Mouse (Mus musculus): Measurements from ENCODE around the gene St6galnac5. TPM values are rescaled to one million over a fixed set of nuclear protein-coding genes. Genes with fewer than 3 reads are reported as not detected.

Gene St6galnac5
- polyA plus RNA-seq, 1 experiment from 2014 or later = 1.3 TPM

- H3K27me3 ChIP-seq (ENCODE audit: insufficient read depth, poor library complexity, severe bottlenecking) = no peaks in the 10 kb centered on the region
- 30% methylated on average over 7 of the region's 7 CpGs for WGBS
- no peak overlapping the region for H3K27ac ChIP-seq
- no peaks in the 10 kb centered on the region for H3K4me1 ChIP-seq
- H3K4me3 ChIP-seq = no peak overlapping the region
- peaks cover 16% of the 10 kb centered on the region for H3K36me3 ChIP-seq
- no peak for DNase-seq (ENCODE audit: low spot score)
- H3K9me3 ChIP-seq = no peaks in the 10 kb centered on the region
These were observed 198.3 kb downstream of the St6galnac5 start for GRCm38 (mm10) chr3:152783792-152784191.

GRCm38 (mm10) chr3:152779819-152780218, 202.2 kb downstream of the St6galnac5 start:
- no peak overlapping the region for H3K4me3 ChIP-seq
- H3K27ac ChIP-seq = no peak overlapping the region
- no peaks in the 10 kb centered on the region for H3K27me3 ChIP-seq (ENCODE audit: insufficient read depth, poor library complexity, severe bottlenecking)
- no peaks in the 10 kb centered on the region for H3K36me3 ChIP-seq
- H3K9me3 ChIP-seq = no peaks in the 10 kb centered on the region
- H3K4me1 ChIP-seq = no peaks in the 10 kb centered on the region
- 91% methylated on average over 4 of the region's 4 CpGs for WGBS
- no peak for DNase-seq (ENCODE audit: low spot score)

DNA sequence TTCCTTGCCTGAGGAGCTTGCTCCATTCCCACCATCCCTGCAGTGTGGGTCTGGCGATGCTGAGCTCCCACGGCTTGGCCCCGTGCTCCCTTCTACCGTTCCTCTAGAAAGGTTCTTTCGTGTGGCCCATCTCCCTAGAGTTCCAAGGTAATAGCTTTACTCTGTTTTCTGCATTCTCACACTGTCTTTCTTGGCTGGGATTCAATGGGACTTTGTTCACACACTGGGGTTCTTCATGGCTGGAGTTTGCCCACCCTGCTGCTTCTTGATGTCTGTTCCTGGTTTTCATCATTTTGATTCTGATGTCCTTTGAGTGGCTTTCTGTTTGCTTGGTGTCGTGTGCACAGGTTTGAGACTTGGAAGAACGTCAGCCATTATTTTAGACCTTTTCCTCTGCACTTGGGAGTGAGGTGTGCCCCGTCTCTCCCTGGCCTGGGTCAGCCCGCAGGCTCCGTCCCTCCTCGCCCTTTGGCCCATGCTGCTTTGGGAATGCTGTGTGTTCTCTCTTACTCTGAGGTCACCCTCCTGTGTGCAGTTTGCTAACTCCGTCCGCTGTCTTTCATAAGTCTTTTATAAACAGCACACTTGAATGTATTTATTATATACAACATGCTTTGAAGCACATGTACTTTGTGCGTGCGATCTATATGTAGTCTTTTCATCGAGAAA, 205.0 kb downstream of the St6galnac5 start:
- H3K4me3 ChIP-seq = no peak overlapping the region
- no peaks in the 10 kb centered on the region for H3K4me1 ChIP-seq
- no peak overlapping the region for H3K27ac ChIP-seq
- no peaks in the 10 kb centered on the region for H3K27me3 ChIP-seq (ENCODE audit: insufficient read depth, poor library complexity, severe bottlenecking)
- DNase-seq (ENCODE audit: low spot score) = no peak
- 87% methylated on average over 16 of the region's 16 CpGs for WGBS
- no peaks in the 10 kb centered on the region for H3K36me3 ChIP-seq
- H3K9me3 ChIP-seq = no peaks in the 10 kb centered on the region

GRCm38 (mm10) chr3:152776363-152776762, 205.7 kb downstream of the St6galnac5 start:
- Histone ChIP-seq H3K27me3 (ENCODE audit: insufficient read depth, poor library complexity, severe bottlenecking) (no peaks in the 10 kb centered on the region), H3K4me3 (no peak overlapping the region), H3K4me1 (no peaks in the 10 kb centered on the region), H3K27ac (no peak overlapping the region), H3K9me3 (no peaks in the 10 kb centered on the region), H3K36me3 (no peaks in the 10 kb centered on the region)
- no peak for DNase-seq (ENCODE audit: low spot score)
- WGBS = 80% methylated on average over 6 of the region's 6 CpGs

- Histone ChIP-seq H3K4me3 (no peak overlapping the region), H3K27ac (no peak overlapping the region), H3K27me3 (ENCODE audit: insufficient read depth, poor library complexity, severe bottlenecking) (no peaks in the 10 kb centered on the region), H3K4me1 (peaks cover 14% of the 10 kb centered on the region; the same call in 1 of the 2 replicates), H3K36me3 (peaks cover 18% of the 10 kb centered on the region; the same call in 1 of the 2 replicates), H3K9me3 (no peaks in the 10 kb centered on the region)
- 77% methylated on average over 6 of the region's 6 CpGs for WGBS
- no peak for DNase-seq (ENCODE audit: low spot score)
These were observed 212.0 kb downstream of the St6galnac5 start for GRCm38 (mm10) chr3:152770056-152770455.

GRCm38 (mm10) chr3:152767485-152767884, 214.6 kb downstream of the St6galnac5 start:
- Histone ChIP-seq H3K4me3 (no peak overlapping the region), H3K9me3 (no peaks in the 10 kb centered on the region), H3K4me1 (peaks cover 35% of the 10 kb centered on the region), H3K36me3 (peaks cover 18% of the 10 kb centered on the region; the same call in 1 of the 2 replicates), H3K27ac (no peak overlapping the region), H3K27me3 (ENCODE audit: insufficient read depth, poor library complexity, severe bottlenecking) (no peaks in the 10 kb centered on the region)
- no peak for DNase-seq (ENCODE audit: low spot score)
- 68% methylated on average over 11 of the region's 11 CpGs for WGBS

Data from heart, embryonic 10.5 days (tissue).